Mouse (Mus musculus) heart, embryonic 16.5 days (tissue): ENCODE results near the gene Gm14406. TPM values are rescaled to one million over a fixed set of nuclear protein-coding genes. Genes with fewer than 3 reads are reported as not detected.

Source experiments
- ATAC-seq: fragments of 200-750 bp; cut with Nextera tagmentation; replicated peaks from 2 replicates; pipeline ENCODE4 v1.8.0; 2017; ENCODE audit warnings: moderate number of reproducible peaks; ENCODE audit not compliant: insufficient read depth, low FRiP score; ENCODE audit errors: extremely low read depth
- H3K27ac ChIP-seq: fragments of 300-500 bp; sonication (generic); 2 replicates; pipeline ENCODE4 v1.5.1; 2014; ENCODE audit warnings: mild to moderate bottlenecking, low read length, control low read depth, moderate library complexity
- H3K27me3 ChIP-seq: fragments of 300-500 bp; sonication (generic); 2 replicates; pipeline ENCODE4 v1.6.1; 2014; ENCODE audit warnings: low read length, mixed read lengths; ENCODE audit not compliant: control insufficient read depth, insufficient read depth
- H3K36me3 ChIP-seq: fragments of 300-500 bp; sonication (generic); 2 replicates; pipeline ENCODE4 v1.6.1; 2014; ENCODE audit not compliant: control insufficient read depth, insufficient read depth
- H3K4me1 ChIP-seq: fragments of 300-500 bp; sonication (generic); 2 replicates; pipeline ENCODE4 v1.6.1; 2014; ENCODE audit warnings: low read length, mixed read lengths; ENCODE audit not compliant: control insufficient read depth, insufficient read depth
- H3K4me2 ChIP-seq: fragments of 300-500 bp; sonication (generic); 2 replicates; pipeline ENCODE4 v1.6.1; 2014; ENCODE audit warnings: low read depth, mild to moderate bottlenecking, control low read depth, low read length
- H3K4me3 ChIP-seq: fragments of 300-500 bp; sonication (generic); 2 replicates; pipeline ENCODE4 v1.5.1; 2014; ENCODE audit warnings: mild to moderate bottlenecking, control low read depth, low read length
- H3K9ac ChIP-seq: fragments of 300-500 bp; sonication (generic); 2 replicates; pipeline ENCODE4 v1.6.1; 2014; ENCODE audit warnings: low read length, control low read depth
- H3K9me3 ChIP-seq: fragments of 300-500 bp; sonication (generic); replicated peaks from 2 replicates; pipeline ENCODE4 v1.6.1; 2016; ENCODE audit warnings: low read length; ENCODE audit not compliant: control insufficient read depth
- WGBS: fragments of 180-500 bp; shearing (Covaris S2); extraction: QIAGEN DNeasy Blood & Tissue Kit; methylation state at CpG from one replicate; pipeline ENCODE4 v1.1.7; 2014; 5-methylcytosine and 5-hydroxymethylcytosine counted together
- polyA plus RNA-seq: library from polyadenylated mRNA; unstranded; fragments of >200 nt; fragmentation: Nextera tagmentation; extraction: Ambion mirVana; gene quantifications from 2 replicates; pipeline ENCODE4 v1.2.1, GENCODE M21; 2015

The Gm14406 gene
- polyA plus RNA-seq, 1 experiment from 2014 or later = not detected

DNA sequence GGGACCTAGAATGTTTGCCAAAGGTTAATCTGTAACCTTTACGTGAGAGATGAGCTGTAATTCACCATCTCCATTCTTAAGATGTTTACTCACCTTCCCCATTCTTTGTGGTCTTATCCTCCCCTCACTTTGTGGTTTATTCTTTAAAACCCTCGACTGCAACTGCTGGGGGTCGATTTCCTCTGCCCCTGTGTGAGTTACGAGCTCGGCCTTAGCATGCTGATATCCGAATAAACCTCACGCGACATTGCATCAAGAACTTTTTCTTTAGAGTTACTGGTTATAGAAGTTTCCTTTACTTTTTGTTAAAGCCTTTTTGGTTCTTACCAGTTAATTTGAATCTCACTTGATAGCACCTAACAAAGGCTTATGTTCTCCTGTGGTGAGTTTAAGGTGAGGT lies 58.0 kb downstream of the Gm14406 start:
- H3K27me3 ChIP-seq = no peaks in the 10 kb centered on the region
- WGBS = 75% methylated on average over 8 of the region's 8 CpGs
- no peaks in the 10 kb centered on the region for H3K36me3 ChIP-seq
- no peak overlapping the region for H3K4me3 ChIP-seq
- H3K4me1 ChIP-seq = no peaks in the 10 kb centered on the region
- H3K4me2 ChIP-seq = no peak overlapping the region
- no peak overlapping the region for H3K27ac ChIP-seq
- 0 out of 2 replicates have a peak, but pooled peaks cover 8% of the 10 kb centered on the region for H3K9me3 ChIP-seq
- no peak overlapping the region for H3K9ac ChIP-seq
- ATAC-seq = no peak

Other genes with a start within 250 kb of the Gm14406 start
- 3.7 and 6.4 TPM in 2 replicates for gene Gm14418, start 179.9 kb downstream of the Gm14406 start, polyA plus RNA-seq
- 13.9 and 14.8 TPM in 2 replicates for gene Zfp970, start 113.5 kb downstream of the Gm14406 start, polyA plus RNA-seq
- 7.6 and 7.8 TPM in 2 replicates for gene Gm14403, start 80.0 kb downstream of the Gm14406 start, polyA plus RNA-seq
- gene Gm14322, start 181.1 kb upstream of the Gm14406 start, polyA plus RNA-seq = 4.1 and 6.6 TPM in 2 replicates